Mouse (Mus musculus): ENCODE results near the gene Col9a1.

Gene Col9a1

DNA sequence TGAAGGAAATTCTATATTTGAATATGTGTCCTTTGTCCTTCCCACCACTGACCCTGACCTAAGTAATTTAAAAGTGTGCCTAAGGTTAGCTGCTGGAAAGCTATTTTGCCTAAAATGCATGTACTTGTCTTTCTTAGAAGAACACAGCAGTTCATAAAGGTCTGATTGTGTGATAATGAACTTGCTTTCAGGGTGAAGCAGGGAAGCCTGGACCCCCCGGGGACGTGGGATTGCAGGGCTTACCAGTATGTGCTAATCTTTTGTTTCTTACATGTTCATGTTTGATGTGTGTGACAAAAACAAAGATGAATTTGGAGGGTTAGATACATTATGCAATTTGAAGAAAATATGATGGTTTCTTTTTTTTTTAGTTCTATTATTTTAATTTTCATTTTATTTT is 44.8 kb downstream of the Col9a1 start:
- DNase-seq (ENCODE audit: low spot score in 2 of 2), result no peak

GRCm38 (mm10) chr1:24222981-24223612 is 45.7 kb downstream of the Col9a1 start:
- no peak for DNase-seq (ENCODE audit: low spot score in 2 of 2)

DNA sequence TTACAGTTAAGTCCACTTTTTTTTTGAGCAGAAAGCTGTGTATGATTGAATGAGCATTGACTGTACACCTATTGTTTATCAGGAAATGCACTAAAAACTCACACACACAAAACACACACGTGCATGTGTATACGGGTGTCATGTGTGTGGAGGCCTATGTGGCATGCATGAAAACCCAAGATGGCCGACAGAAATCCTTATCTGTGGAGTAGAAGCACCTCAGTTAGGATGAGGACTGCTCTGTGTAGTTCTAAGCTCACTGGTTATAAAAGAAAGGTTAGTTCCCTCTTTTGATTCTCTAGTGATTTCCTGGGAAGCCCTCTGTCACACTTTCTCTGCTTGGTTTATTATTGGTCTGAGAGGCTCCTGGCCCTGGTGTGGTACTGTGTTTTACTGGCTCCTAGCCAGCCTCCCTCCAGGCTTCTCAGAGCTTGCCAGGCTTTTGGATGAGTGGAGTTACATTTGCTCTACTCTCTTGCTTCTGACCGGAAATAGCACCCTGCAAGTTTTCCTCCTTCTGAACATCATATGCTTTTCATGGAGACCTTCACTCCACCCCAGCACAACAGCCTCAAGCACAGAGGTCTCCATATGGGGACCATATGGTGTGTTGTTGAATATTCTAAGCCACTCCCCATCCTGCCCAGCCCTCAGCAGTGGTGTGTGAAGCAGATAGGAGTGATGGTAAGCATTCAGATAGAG is 48.6 kb downstream of the Col9a1 start:
- no peak for DNase-seq (ENCODE audit: low spot score in 2 of 2)

- no peak for DNase-seq (ENCODE audit: low spot score in 2 of 2)
These were observed 49.7 kb downstream of the Col9a1 start for GRCm38 (mm10) chr1:24226941-24227711.

GRCm38 (mm10) chr1:24229552-24229951 is 52.1 kb downstream of the Col9a1 start:
- no peak for DNase-seq (ENCODE audit: low spot score in 2 of 2)

- no peak for DNase-seq (ENCODE audit: low spot score in 2 of 2)
These were observed 53.0 kb downstream of the Col9a1 start for GRCm38 (mm10) chr1:24230428-24230827.

DNA sequence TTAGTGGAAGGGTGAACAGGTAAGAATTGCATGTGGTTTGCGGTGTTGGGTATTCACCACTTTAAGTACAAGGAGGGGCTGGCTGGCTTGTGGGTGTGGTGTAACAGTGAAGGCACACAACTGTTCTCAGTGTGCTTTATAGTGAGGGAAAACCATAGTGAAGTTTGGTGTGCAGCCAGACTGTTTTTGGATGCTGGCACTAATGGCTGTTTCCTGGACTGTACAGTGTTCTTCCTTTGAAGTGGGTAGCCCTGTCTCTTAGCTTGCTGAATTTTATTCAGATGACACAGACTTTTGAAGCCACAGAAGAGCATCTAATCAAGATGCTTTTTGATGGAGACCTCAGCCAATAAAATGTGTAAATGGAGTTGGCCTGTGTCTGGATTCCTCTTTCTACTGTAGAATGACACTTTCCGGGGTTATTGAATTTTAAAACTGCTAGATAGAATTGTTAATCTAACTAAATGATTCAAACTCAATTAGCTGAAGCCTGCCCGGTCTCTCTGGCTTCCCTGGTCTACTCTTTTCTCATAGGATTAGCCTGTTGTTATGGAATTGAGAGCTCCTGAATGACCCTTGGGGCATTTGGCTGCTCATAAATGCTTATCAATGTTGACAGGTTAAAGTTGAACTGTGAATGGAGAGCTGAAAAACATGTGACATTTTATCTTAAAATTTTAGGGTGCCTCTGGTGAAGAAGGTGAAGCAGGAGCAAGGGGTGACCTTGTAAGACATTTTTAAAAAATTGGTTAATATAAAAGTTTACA is 54.3 kb downstream of the Col9a1 start:
- DNase-seq (ENCODE audit: low spot score in 2 of 2), result no peak

GRCm38 (mm10) chr1:24236330-24236729 is 58.9 kb downstream of the Col9a1 start:
- DNase-seq (ENCODE audit: low spot score in 2 of 2), result no peak

GRCm38 (mm10) chr1:24240039-24240691 is 62.8 kb downstream of the Col9a1 start:
- no peak for DNase-seq (ENCODE audit: low spot score in 2 of 2)

GRCm38 (mm10) chr1:24244931-24245330 is 67.5 kb downstream of the Col9a1 start:
- no peak for DNase-seq (ENCODE audit: low spot score in 2 of 2)

DNA sequence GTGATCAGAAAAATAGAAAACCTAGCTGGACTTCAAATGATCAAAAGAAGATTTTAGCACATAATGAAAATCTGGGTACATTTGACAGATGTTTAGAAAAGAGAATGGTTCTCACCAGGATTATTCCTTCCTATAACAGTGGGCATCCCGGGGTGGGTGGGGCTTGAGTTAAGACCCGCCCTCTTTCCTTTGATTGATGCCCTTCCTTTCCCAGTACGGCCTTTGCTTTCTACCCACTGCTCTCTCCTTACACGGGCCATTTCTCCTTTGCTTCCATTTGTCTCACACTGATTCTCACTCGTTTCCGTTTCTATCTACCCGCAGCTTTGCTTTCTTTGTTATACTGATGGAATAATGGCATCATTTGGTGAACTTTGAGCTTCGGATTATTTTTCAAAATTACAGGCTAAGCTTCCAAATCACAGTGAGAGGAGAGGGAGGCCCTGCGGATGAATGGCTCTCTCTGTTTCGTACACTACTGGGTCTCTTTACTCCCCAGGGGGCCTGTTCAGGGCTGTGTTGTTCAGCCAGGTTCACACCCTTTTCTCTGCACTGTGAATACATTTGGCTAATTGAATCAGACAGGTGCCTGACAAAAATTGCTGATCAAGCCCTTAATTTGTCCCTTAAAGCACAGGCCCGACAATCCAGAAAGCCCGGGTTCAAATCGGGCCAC is 68.4 kb downstream of the Col9a1 start:
- no peak for DNase-seq (ENCODE audit: low spot score in 2 of 2)

GRCm38 (mm10) chr1:24248294-24249104 is 71.1 kb downstream of the Col9a1 start:
- DNase-seq (ENCODE audit: low spot score in 2 of 2), result no peak

GRCm38 (mm10) chr1:24249105-24249664 is 71.8 kb downstream of the Col9a1 start:
- DNase-seq (ENCODE audit: low spot score in 2 of 2), result no peak

DNA sequence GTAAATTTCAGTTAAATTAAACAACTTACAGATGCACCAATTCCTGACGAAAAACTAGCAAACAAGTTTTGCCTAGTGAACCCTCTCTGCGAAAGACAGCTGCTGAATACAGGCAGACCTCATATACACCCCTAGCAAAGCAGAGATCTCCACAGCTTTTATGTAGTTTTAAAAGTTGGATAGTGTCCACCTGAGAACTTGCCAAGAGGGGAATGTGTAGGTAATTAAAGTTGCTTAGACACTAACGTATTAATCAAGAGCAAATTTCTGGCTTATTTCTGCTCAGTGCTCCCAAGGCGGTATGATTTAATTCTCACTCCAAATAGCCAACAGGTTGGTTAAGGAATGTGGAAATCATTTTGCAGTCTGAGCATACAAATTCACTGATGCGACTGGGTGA is 80.6 kb downstream of the Col9a1 start:
- DNase-seq (ENCODE audit: low spot score in 2 of 2), result no peak

DNA sequence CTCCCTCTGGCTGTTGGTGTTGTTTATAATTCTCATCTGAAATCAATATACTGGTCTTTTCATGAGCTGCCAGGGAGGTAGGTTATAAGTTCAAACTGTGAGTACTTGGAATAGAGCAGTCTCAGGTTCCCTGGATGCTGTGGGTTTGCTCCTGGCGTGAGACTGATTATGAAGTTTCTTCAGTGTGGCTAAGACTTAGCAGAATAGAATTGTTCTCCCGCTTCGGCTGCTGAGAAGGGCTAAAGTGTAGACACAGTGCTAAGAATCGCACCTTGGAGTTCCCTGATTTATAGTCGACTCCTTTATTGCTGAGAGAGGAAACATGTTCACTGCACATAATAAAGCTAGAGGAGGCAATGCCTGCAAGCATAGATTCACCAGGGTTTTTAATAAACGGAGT is 82.0 kb downstream of the Col9a1 start:
- DNase-seq (ENCODE audit: low spot score in 2 of 2), result no peak

DNA sequence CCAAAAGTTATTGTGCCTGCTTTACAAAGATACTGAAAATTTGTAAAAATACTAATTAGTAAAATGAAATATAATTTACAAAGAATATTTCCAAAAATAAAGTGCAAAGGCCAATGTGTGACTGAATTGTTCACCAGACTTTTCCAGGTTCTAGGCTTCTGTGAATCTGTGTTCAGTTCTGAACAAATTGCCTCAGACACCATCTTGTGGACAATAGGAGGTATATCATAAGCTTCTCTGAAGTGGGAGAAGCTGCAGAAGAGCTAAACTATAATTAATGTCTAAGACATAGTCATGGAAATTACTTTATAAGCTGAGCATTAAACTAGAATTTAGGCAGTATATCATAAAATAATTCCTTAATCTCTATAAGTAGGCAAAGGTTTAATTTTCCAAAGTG is 83.8 kb downstream of the Col9a1 start:
- no peak for DNase-seq (ENCODE audit: low spot score in 2 of 2)

DNA sequence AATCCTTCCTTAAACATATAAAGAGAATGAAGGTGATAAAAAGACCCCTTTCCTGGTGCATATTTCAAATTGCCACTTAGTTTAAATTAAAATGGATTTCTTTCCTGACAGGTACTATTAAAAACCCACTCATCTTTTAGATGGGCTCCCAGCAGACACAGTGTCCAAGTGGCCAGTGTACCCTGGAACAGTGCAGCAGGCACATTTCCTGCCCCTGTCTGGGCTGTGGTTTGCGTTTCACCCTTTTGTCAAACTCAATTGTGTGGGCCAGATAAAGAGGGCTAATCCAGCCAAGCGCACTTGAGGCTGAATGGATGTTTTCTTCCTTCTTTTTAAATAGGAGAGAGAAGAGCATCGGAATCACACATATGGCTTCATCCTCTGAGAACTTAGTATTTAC is 89.6 kb downstream of the Col9a1 start:
- no peak for DNase-seq (ENCODE audit: low spot score in 2 of 2)

- DNase-seq (ENCODE audit: low spot score in 2 of 2), result no peak
These were observed 109.0 kb downstream of the Col9a1 start for GRCm38 (mm10) chr1:24286360-24286759.

- no peak for DNase-seq (ENCODE audit: low spot score in 2 of 2)
These were observed 115.1 kb downstream of the Col9a1 start for GRCm38 (mm10) chr1:24292515-24292914.
